Mouse (Mus musculus) liver, embryonic 14.5 days (tissue): ENCODE results near the gene 2210011C24Rik. TPM values are rescaled to one million over a fixed set of nuclear protein-coding genes. Genes with fewer than 3 reads are reported as not detected.

ENCODE experiments used
- ATAC-seq: fragments of 200-750 bp; cut with Nextera tagmentation; 2 replicates; pipeline ENCODE4 v1.8.0; 2017; ENCODE audit warnings: moderate number of reproducible peaks, mild to moderate bottlenecking, moderate library complexity; ENCODE audit not compliant: insufficient read depth
- DNase-seq, 3 experiments: peaks; one replicate each; pipeline ENCODE4 v3.0.0-alpha.2; 2012 to 2013; ENCODE audit warnings: low read depth in 3 of 3, low spot score in 3 of 3
- H3K27ac ChIP-seq: fragments of 300-500 bp; sonication (generic); 2 replicates; pipeline ENCODE4 v1.5.1; 2014; ENCODE audit warnings: moderate library complexity, mild to moderate bottlenecking, control low read depth, inconsistent platforms
- H3K27me3 ChIP-seq: fragments of 300-500 bp; sonication (generic); 2 replicates; pipeline ENCODE4 v1.6.1; 2014; ENCODE audit warnings: mild to moderate bottlenecking, low read length, moderate library complexity; ENCODE audit not compliant: control insufficient read depth, insufficient read depth
- H3K36me3 ChIP-seq: fragments of 300-500 bp; sonication (generic); replicated peaks from 2 replicates; pipeline ENCODE4 v1.6.1; 2014; ENCODE audit warnings: low read depth; ENCODE audit not compliant: control insufficient read depth, insufficient read depth
- H3K4me1 ChIP-seq, 2 experiments: fragments of 200-500 bp in 1 of 2; fragments of 300-500 bp in 1 of 2; sonication (generic) in 1 of 2; replicated peaks; 2 replicates each; pipeline ENCODE4 v1.6.1; 2012 to 2014; ENCODE audit warnings: antibody characterized with exemption in 1 of 2, inconsistent platforms in 1 of 2, low read length in 1 of 2; ENCODE audit not compliant: control insufficient read depth in 2 of 2, insufficient read depth in 2 of 2
- H3K4me2 ChIP-seq: fragments of 300-500 bp; sonication (generic); 2 replicates; pipeline ENCODE4 v1.6.1; 2014; ENCODE audit warnings: low read depth, mild to moderate bottlenecking, control low read depth, moderate library complexity
- H3K4me3 ChIP-seq, 2 experiments: fragments of 200-500 bp in 1 of 2; fragments of 300-500 bp in 1 of 2; sonication (generic) in 1 of 2; 2 replicates each; pipeline ENCODE4 v1.5.1; 2012 to 2014; ENCODE audit warnings: low read depth in 2 of 2, low read length in 2 of 2, mild to moderate bottlenecking in 2 of 2, control low read depth in 1 of 2, inconsistent platforms in 1 of 2, moderate library complexity in 1 of 2; ENCODE audit not compliant: insufficient read depth in 1 of 2
- H3K9ac ChIP-seq: fragments of 300-500 bp; sonication (generic); replicated peaks from 2 replicates; pipeline ENCODE4 v1.6.1; 2014; ENCODE audit warnings: mild to moderate bottlenecking, control low read depth, moderate library complexity
- H3K9me3 ChIP-seq: fragments of 300-500 bp; sonication (generic); 2 replicates; pipeline ENCODE4 v1.6.1; 2016; ENCODE audit warnings: low read length, mixed read lengths; ENCODE audit not compliant: control insufficient read depth
- CTCF ChIP-seq: IDR thresholded peaks from 2 replicates; pipeline ENCODE4 v1.5.1; 2016; ENCODE audit warnings: antibody characterized with exemption, low read depth, control low read depth
- EP300 ChIP-seq: IDR thresholded peaks from 2 replicates; pipeline ENCODE4 v1.6.1; 2016; ENCODE audit warnings: antibody characterized with exemption, low read depth
- WGBS: fragments of 180-500 bp; shearing (Covaris S2); extraction: QIAGEN DNeasy Blood & Tissue Kit; methylation state at CpG from one replicate; pipeline ENCODE4 v1.1.7; 2014; ENCODE audit not compliant: insufficient replicate concordance; 5-methylcytosine and 5-hydroxymethylcytosine counted together
- polyA plus RNA-seq, 2 experiments: library from polyadenylated mRNA; depleted of rRNA in 1 of 2; stranded (reverse) in 1 of 2; unstranded in 1 of 2; fragments of >200 nt; fragmentation: Nextera tagmentation in 1 of 2; extraction: Ambion mirVana in 1 of 2; gene quantifications; 2 replicates each; pipeline versions ENCODE4 v1.2.1 to v1.2.3; 2012 to 2014

2210011C24Rik gene
- polyA plus RNA-seq (2012; rRNA removed), result not detected in 2 replicates
- not detected in 2 replicates for polyA plus RNA-seq (2014; fragmentation: Nextera tagmentation; extraction: Ambion mirVana)

DNA sequence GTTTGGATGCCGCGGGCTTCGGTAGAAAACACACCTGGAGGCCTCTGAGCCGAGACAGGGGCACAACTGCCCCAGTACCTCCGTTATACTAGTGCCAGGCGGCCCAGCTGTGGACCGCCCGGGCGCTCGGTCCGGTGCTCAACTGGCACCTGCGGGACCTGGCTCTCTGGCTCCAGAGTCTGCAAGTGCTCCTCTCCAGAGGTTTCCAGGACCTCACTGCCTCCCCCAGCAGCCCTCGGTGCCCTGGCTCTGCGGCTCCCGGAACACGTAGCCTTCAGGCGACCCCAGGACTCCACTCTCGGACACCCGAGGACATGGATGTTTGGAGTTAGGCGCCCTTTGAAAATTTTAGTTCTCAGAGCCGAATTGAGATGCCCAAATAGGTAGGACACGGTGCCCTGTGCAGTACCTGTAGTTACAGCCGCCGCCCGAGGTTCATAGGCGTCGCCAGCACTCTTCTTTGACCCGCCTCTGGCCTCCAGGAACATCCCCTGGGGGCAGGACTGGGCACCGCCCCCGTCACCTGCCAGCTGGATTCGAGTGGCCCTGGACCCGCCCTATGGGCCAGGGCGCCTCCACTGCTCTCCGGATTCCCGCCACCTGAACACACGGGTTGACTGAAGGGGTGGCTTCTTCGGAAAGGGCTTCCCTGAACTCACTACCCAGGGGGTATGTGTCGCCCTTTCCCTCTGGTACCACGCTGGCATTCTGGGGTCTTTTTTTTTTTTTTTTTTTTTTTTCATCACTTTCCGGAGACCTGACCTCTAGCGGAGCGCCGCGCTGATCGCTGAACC is at the start of gene 2210011C24Rik:
2210011C24Rik (minus strand) TSS at position 467 of the 794 bp plus-strand sequence.
- no peak for ATAC-seq

DNA sequence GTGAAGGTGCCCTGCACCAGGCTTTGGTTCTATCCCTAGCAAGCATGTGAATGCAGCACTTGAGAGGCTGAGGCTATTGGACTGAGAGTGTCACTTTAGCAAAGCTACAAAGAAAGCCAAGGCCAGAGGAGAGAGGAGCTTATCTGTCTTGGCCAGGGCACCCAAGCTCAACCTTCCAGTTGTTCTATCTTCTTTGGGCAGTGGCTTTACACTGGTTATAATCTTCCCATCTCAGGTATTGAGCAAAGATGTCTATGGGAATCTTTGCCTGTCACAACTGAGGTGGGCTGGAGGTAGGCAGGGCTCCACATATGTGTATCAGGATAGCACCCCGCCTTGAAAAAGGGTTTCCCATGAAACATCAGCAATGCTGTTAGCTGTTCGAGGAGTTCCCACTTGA is 48.3 kb upstream of the 2210011C24Rik start:
- 24% methylated on average over 2 of the region's 2 CpGs for WGBS
- peaks cover 0 to 9% of the 10 kb centered on the region in 2 experiments; a peak in 1 of 4 replicates for H3K4me1 ChIP-seq
- no peak overlapping the region for H3K27ac ChIP-seq
- no peak overlapping the region for H3K9ac ChIP-seq
- no peak overlapping the region for H3K4me3 ChIP-seq
- DNase-seq, result no peak
- no peaks in the 10 kb centered on the region for H3K36me3 ChIP-seq
- no peak overlapping the region for H3K4me2 ChIP-seq
- TF ChIP-seq CTCF (no peak), EP300 (peak; percentile 67)
- peak; percentile 76 for ATAC-seq
- H3K9me3 ChIP-seq, result no peaks in the 10 kb centered on the region
- no peaks in the 10 kb centered on the region for H3K27me3 ChIP-seq

More for the DNA sequence above, at the start of gene 2210011C24Rik:
- WGBS, result 1% methylated on average over 44 of the region's 45 CpGs
- no peak for DNase-seq
- Histone ChIP-seq H3K4me1 (no peaks in the 10 kb centered on the region), H3K9ac (no peak within 1 kb of the TSS), H3K27ac (no peak within 1 kb of the TSS), H3K9me3 (no peaks in the 10 kb centered on the region; the same call in 1 of the 2 replicates), H3K36me3 (no peaks in the 10 kb centered on the region), H3K27me3 (peaks cover 42% of the 10 kb centered on the region), H3K4me2 (peak within 1 kb of the TSS; percentile 67), H3K4me3 (peak within 1 kb of the TSS; percentile 33 to 47)
- TF ChIP-seq CTCF (no peak), EP300 (no peak)

- no peak overlapping the region for H3K4me2 ChIP-seq
- no peak overlapping the region for H3K9ac ChIP-seq
- no peaks in the 10 kb centered on the region for H3K36me3 ChIP-seq
- no peaks in the 10 kb centered on the region for H3K9me3 ChIP-seq
- H3K4me3 ChIP-seq, result no peak overlapping the region
- WGBS, result 70% methylated on average over 2 of the region's 2 CpGs
- H3K4me1 ChIP-seq, result peaks cover 0 to 9% of the 10 kb centered on the region in 2 experiments; a peak in 1 of 4 replicates
- DNase-seq, result no peak
- TF ChIP-seq EP300 (no peak), CTCF (0 out of 2 replicates have a peak, but pooled peaks have one; percentile 31)
- no peak overlapping the region for H3K27ac ChIP-seq
- no peak for ATAC-seq
- no peaks in the 10 kb centered on the region for H3K27me3 ChIP-seq
These were observed 47.3 kb upstream of the 2210011C24Rik start for GRCm38 (mm10) chr8:84059226-84059625.

- no peak overlapping the region for H3K9ac ChIP-seq
- WGBS, result 68% methylated on average over 1 of the region's 1 CpGs
- ATAC-seq, result no peak
- peaks cover 0 to 7% of the 10 kb centered on the region in 2 experiments; a peak in 1 of 4 replicates for H3K4me1 ChIP-seq
- TF ChIP-seq CTCF (no peak), EP300 (no peak)
- DNase-seq, result no peak
- no peaks in the 10 kb centered on the region for H3K36me3 ChIP-seq
- H3K4me3 ChIP-seq, result no peak overlapping the region
- no peak overlapping the region for H3K4me2 ChIP-seq
- H3K27me3 ChIP-seq, result no peaks in the 10 kb centered on the region
- no peaks in the 10 kb centered on the region for H3K9me3 ChIP-seq
- no peak overlapping the region for H3K27ac ChIP-seq
These were observed 45.9 kb upstream of the 2210011C24Rik start for GRCm38 (mm10) chr8:84057827-84058226.

GRCm38 (mm10) chr8:84053229-84053628 is 41.3 kb upstream of the 2210011C24Rik start:
- H3K36me3 ChIP-seq, result no peaks in the 10 kb centered on the region
- no peak overlapping the region for H3K27ac ChIP-seq
- H3K9ac ChIP-seq, result no peak overlapping the region
- no peaks in the 10 kb centered on the region for H3K27me3 ChIP-seq
- no peak overlapping the region for H3K4me3 ChIP-seq
- ATAC-seq (no peak), DNase-seq (no peak)
- H3K4me1 ChIP-seq, result peaks cover 0 to 3% of the 10 kb centered on the region in 2 experiments; a peak in 1 of 4 replicates
- TF ChIP-seq CTCF (no peak), EP300 (no peak)
- no peak overlapping the region for H3K4me2 ChIP-seq
- no peaks in the 10 kb centered on the region for H3K9me3 ChIP-seq
- 86% methylated on average over 5 of the region's 5 CpGs for WGBS
